Mouse (Mus musculus) left cerebral cortex, adult 18-20 months (tissue): ENCODE measurements around the gene Nxn. TPM values are rescaled to one million over a fixed set of nuclear protein-coding genes. Genes with fewer than 3 reads are reported as not detected.

Experiments
- DNase-seq, 2 experiments: peaks; one replicate each; pipeline ENCODE4 v3.0.0; 2021 to 2022; ENCODE audit warnings: low spot score in 2 of 2, mixed read lengths in 1 of 2
- total RNA-seq, 2 experiments: library from RNA; stranded (reverse); gene quantifications; 2 replicates each; pipeline ENCODE4 v1.2.3; 2021

Gene Nxn
- total RNA-seq, 2 experiments from 2014 or later, result 8.7 to 11.9 TPM

DNA sequence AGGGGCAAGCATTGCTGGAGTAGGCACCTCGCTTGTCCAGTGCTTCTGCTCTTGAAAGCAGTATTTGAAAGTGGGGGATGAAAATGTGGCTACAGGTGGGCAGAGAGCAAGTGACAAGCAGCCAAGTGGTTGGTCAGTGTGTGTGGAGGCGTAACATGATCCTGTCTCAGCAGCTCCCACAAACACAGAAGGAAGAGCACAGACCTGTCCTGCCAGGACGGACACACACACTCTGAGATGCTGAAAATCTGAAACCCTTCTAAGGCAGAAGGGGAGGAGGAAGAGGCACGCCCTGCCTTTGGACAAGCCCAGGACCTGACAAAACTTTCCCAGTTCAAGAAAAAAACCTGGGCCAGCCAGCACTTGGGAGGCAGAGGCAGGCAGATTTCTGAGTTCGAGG is 34.9 kb downstream of the Nxn start:
- no peak for DNase-seq

DNA sequence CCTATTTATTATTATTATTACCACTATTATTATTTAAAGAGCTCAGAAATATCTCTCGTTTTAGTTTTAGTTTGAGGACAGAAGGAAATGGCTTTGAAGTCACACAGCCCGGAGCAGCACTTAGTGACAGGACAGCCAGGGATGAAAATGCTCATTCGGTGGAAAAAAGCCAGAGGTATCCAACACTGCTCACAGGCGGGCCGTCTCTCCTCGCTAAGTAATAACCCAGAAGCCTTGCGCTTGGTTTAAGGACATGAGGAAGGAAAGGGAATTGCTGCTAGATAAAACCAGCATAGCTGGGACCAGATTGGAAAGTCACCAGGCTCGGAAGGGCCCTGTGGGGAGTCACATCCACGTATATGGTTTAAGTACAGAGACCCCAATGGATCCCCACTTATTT is 35.3 kb downstream of the Nxn start:
- no peak for DNase-seq

DNA sequence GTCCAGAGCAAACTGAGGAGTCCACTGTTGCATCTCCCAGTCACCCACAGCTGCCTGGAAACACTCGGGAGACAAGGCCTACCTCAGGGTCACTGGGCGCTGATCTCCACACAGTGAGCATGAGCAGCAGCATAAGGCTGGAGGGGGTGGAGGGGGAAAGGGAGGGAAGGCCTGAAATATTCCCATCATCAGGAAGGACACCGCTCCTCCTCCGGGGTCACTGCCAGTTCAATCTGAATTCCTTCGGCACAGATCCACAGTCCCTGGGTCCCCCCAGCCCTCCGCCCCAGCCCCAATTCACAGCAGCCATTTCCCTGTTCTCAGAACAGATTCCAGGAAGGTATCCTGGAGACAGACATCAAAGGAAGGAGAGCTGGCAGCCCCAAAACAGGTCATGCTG is 35.8 kb downstream of the Nxn start:
- no peak for DNase-seq

DNA sequence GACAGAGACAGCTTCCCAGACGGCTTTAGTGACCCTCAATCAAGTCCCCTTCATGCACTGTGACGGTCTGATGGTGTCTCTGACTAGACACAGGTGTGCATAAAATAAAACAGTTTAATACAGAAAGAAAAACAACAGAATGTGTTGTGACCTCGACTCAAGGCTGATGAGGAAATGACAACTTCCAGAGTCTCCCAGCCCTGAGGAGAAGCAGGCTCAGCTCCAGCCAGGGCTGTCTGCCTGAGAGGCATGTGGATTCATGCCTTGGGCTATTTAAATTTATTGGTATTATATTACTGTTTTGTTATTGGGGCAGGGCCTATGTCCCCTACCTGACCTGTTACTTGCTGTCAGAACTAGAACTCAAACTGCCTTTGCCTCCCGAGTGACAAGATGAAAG is 37.5 kb downstream of the Nxn start:
- DNase-seq, result no peak

DNA sequence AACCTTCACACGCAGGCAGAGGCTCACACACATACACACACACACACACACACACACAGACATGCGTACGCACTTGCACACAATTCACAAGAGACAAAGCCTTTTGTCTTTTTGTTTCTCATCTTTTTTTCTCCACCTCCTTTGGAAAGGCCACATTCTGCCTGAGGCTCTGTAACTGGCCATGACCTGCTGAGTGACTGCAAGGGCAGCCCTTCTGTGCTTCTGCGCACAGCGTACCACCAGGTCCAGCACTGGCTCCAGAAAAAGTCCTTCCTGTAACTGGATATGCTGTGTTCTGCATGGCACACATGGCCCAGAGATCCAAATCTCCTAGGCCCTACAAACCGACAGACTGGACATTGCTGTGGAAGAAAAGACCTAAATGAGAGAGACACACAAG is 38.7 kb downstream of the Nxn start:
- no peak for DNase-seq

DNA sequence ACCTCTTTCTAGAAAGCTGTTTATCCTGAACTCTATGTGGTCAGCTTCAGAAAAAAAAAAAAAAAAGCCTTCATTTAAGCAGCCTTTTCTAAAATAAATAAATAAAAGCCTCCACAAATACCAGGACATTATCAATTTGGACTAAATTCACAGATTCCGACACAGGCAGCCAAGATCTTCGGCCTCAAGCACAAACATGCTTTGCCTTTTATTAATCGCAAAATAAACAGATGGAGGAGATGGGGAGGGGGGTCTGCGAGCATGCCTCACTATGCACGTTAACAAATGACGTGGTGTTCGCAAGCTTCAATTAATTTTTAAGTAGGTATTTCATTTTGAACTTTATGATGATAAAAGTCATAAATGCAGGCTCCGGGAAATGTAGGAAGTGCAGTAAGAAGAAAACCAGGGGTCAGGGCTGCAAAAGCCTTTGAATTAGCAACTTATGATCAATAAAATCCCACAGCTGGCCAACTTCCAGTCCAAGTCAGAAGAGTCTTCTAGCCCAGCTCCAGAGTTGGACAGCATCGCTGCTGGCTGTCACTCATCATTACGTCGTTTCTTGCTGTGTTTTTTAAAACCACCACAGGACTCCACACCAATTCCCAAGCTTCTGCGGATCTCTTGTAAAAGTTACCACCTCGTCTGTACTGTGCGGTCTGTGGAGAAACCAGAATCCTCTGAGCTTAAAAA is 40.2 kb downstream of the Nxn start:
- DNase-seq, result no peak

DNA sequence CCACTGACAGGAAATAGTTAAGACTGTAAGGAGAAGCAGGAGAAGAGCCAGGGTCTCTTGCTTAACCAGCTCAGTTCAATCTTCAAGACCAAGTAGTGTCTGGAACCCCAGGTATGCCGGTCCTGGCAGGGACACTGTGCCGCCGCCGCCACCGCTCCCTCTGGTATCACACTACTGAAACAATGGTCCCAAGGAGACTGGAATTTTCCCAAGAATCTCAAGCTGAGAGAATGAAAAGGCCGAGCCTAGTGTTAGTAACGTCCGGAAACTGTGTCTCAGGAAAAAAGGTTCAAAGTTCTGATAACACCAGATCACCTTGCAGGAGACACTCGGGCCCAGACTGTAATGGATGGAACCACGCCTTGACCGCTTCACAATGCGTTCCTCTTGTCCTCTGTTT is 41.5 kb downstream of the Nxn start:
- DNase-seq, result no peak

DNA sequence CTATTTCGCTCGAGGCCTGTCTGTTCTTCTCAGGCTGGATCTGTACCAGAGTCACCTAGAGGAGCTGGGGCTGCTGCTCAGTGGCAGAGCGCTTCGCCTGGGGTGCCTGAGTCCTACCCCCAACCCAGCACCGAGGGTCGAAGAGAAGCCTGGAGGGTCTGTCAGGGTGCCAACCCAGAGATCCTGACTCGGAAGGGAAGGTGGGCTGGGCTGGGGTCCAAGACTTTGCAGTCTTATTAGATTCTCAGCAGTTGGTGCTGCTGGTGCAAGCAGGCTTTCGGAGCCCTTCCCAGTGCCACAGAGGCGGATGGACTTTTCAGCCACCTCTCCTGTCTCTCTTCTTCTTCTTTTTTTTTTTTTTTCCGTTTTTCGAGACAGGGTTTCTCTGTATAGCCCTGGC is 42.8 kb downstream of the Nxn start:
- DNase-seq, result no peak

DNA sequence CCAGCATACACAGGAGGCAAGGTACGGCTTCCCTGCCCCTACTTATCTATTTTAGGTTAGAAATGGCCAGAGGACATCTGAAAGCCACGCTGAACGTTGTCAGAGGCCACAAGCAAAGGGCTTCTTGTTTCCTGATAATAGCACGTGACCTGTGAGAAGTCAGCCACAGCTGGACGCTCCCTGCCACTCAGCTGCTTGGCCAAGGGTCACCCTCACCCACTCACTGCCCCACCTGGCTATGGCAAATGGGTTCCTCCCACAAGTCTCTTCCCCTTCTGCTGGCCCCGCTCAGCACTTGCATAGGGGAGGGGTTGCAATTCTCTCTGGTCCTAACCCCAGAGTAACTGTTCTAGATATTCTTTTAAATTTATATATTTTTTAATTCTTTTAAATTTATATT is 43.5 kb downstream of the Nxn start:
- no peak for DNase-seq

DNA sequence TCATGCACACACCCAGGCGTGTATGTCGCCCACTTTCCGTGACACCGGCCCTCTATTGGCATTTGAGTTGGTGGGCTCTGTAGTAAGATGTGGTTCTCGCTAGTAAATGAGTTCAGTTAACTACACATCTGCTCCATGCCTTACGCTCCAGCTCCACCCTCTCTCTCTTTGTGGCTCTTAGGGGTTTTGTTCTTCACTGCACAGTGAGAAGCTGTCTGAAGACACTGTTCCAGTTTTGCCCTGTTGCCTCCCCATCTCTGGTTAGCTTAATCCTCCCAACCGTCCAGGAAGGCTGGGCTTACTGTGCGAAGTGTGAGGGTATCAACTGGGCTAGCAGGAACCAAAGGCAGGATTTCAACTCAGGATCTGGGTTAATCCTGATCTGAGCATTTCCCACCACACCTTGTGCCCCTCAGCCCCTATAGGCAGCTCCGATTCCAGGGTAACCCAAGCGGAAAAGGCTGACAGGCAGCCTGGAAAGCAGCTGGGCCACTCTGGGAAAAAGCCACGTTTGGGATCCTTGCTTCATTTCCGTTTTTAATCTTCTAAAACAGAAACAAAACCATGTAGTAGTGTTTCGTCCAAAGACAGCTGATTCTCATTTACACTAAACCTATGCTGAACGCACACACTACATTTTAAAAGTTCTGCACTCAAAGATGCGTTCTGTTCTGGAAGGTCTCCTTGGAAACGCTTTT is 45.9 kb downstream of the Nxn start:
- DNase-seq, result no peak

DNA sequence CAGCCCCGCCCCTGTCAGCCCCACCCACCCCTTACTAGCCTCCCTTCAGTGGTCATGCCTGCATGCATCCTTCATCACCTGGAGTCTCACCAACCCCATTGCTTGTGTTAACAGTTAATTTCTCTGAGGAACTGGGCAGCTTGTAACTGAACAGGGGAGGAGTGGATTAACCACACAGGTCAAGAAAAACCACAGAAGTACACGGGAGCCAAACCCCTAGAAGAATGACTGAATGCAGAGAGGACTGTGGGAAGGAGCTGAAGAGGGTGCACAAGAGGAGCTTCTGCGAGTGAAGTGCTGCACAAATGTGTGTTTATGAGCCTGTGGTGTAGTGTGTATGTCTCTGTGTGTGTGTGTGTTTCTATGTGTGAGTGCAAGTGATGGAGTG is 47.3 kb downstream of the Nxn start:
- no peak for DNase-seq

DNA sequence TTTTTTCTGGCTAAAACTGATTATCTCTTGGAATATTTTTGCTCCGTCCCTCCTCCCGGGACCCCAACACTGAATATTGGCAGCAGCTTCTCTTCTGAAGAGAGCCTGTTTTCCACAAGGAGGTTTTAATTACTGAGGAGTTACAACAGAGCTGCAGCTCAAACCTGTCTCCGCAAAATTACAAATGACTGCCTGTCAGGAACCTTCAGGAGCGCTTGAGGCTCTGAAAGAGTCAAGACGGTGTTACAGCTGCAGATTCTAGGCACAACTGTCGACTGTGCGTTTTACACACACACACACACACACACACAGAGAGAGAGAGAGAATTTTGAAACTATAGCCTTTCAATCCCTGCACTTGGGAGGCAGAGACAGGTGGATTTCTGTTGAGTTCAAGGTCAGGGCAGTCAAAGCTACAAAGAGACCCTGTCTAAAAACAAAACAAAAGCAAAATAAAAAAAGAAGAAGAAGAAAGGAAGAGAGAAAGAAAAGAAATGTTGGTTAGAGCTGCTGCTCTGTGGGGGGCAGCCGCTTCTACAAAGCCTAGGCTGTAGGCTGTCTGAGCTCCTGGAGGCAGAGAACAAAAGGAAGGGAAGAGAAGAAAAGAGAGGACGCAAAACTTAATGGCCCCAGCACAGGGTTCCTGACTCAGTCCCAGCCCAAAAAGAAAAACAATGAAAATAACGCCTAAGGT is 47.9 kb downstream of the Nxn start:
- DNase-seq, result no peak

DNA sequence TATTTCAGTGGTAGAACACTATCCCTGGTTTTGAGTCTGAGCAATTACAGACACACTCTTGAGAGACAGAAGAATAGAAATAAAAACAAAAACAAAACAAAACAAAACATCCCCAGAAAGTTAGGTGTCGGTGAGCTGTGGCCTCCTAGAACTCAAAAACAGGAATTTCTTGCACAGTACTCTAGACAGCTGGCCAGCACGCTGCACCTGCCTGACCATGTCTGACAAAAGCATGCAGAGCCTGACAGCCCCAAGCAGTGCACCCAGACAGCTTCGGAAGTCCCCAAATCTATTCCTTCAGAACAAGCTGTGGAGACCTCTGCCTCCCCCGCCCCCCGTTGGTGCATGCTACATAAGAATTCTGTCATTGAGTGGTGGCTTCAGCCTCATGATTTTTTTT is 49.1 kb downstream of the Nxn start:
- DNase-seq, result no peak

DNA sequence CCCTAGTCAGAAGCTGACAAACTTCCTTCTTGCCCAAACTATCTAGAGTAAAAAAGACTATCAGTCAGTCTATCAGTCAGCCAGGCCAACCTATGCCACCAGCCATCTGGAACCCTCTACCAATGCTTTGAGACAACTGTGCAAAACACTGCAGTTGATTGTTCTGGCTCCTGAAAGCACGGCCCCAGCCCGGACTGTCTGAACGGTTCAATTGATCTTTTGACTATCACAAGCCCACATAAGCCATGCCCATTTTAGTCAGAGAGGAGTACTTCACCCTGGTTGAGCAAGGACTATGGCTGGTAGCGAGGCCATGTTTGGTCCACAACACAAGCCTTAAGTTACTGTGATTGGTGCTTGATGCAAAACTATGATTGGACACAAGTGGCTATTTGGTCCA is 51.4 kb downstream of the Nxn start:
- DNase-seq, result no peak

DNA sequence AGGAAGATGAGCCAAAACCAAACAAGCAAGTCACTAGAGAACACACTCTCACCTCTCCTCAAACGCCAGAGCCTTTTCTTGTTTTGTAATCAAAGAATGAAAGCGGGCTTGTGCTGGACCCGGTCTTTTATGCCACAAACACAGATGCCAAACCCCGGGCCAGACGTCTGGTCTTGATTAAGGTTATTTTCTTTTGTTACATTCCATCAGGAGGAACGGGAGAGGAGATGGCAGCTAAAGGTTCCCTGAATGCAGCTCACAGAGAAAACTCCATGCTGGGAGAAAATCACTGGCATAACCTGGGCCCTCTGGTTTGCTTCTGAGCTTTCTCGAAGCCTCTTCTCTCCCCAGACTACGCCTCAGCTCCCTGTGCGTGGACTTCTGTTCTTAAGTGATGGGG is 55.9 kb downstream of the Nxn start:
- no peak for DNase-seq

DNA sequence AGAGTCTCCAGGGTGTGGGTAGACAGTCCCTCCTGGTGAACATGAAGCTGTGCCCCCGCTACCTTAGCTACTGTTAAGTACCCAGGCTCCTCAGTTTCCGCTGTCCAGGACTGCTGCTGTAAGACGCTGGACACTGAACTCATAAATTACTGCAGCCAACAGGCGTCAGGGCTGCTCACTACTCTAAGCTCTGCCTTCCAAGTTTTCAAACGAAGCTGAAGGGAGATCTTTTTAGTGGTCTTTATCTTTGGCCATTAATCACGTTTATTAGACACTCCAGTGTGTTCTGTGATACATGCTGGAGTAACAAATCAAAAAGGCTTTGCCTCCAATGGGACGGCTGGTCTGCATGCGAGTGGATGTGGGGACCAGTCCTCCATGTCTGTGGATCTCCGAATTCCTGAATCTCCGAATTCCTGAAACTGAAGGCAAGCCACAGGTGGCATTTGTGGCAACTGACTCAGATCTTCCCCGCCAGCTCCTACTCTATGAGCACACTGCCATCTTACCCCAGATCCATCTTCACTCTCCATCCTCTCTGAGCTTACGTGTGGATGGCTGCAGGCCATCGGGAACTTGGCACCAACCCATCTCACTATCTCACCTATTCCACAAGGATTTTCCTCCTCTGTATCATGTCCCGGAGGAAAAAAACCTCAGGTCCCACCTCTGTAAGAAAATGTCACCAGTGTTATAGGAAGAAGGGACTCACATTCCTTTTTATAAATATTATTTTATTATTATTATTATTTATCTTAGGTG is 56.9 kb downstream of the Nxn start:
- DNase-seq, result no peak

DNA sequence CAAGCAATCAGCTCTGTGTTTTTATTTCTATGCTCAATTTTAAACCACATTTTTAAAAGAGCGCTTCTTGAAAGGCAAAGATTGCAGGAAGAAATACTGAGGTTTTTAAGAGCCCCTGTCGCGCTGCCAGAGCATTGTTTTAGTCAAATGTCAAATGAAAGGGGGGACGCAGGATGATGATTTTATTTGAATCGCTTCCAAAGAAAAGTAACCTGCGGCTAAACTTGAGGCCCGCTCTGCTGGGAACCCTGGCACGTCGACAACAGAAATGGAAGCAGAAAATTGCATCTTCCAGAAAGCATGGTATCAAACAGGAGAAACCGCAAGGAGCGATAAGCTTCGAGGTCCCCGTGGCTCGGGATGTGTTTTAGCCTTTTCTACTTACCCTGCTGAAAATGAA is 57.8 kb downstream of the Nxn start:
- DNase-seq, result no peak

DNA sequence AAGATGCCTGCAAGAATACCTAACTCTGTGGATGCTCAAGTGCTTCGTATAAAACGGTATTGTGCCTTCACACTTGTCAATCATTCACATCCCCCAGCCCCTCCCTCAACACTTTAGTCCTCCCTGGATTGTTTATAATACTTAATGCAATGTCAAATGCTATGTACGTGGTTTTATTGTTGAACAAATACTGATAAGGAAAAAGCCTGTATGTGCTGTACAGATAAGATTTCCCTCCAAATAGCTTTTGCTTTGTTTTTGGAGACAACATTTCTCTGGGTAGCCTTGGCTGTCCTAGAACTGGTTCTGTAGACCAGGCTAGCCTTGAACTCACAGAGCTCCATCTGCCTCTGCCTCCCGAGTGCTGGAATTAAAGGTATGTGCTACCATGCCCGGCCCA is 59.1 kb downstream of the Nxn start:
- DNase-seq, result no peak

DNA sequence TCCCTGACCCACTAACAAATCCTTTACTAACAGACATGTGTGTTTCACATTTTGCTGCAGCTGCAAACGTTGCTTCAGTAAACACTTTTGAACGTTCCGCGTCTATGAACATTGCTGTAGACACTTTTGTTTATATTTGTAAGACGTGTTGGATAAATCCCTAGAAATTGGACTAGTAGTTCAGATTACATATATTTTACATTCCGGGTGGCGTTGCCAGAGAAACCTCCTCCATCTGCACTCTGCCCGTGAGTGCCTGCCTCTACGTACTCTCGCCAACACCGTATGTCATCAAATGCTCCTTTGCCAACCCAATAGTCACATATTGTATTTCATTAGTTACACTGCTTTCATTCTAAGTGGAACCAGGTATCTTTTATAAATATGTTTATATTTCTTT is 59.8 kb downstream of the Nxn start:
- no peak for DNase-seq

DNA sequence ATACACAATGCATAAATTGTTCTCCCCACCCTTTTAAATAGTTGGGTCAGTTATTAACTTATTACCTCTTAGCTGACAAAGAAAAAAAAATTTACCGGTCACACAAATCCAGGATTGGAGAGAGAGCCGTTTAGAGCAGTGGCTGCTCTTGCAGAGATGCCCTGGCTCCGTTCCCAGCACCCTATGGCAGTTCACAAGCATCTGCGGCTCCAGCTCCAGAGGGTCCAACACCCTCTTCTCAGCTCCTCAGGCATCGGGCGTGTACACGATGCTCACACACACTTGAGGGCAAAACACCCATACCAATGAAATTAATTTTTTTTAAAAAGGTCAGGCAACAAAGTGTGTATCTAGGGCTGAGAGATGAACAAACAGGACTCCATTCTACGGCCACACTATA is 60.3 kb downstream of the Nxn start:
- DNase-seq, result no peak

DNA sequence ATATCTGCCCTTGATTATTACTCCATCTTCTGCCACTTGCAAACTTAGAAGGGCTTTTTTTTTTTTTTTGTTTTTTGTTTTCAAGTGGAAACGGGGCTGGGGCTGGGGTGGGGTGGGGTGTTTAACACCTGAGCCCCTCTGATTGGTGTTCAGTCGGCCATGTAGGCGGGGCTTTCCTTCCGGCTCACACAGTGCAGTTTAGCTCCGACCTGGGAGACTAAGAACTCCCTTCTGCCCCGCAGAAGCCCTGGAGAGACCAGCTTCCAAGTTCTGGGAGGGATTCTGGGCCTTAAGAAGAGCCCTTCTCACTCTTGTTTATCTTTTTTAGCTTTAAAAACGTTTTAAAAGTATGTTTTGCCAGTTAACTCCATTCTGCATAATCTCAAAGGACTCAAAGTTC is 61.2 kb downstream of the Nxn start:
- DNase-seq, result no peak

DNA sequence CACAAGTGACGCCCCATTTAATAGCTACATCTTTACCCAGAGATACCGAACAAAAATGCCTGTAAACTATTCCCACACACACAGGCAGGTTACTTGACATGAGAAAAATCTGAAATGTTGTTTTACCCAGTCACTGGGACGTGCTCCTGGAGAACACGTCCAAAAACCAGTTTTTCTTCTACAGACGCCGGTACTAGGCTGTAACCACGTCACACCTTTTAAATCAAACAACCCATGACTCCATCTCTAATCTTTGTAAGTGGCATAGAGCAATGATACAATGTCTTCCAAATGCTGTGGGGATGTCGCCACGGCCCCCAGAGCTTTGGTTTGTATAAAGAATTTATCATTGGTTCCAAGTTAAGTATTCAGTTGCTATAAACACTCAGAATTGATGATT is 61.7 kb downstream of the Nxn start:
- DNase-seq, result no peak
